Mouse (Mus musculus) CH12F3 (cell line): ENCODE results near the gene Thada.
"Not testable (repeated sequence)": the region's sequence is repeated elsewhere in the genome, so short reads cannot be mapped to it uniquely, and the experiment has no call there.

Experiments
- in situ Hi-C: fragments of 300-500 bp; cut with MboI; formaldehyde crosslinking; loops from 2 replicates; pipeline ENCODE4 v1.14.3; 2020; ENCODE audit warnings: low sequenced_read_pairs

Thada gene

DNA sequence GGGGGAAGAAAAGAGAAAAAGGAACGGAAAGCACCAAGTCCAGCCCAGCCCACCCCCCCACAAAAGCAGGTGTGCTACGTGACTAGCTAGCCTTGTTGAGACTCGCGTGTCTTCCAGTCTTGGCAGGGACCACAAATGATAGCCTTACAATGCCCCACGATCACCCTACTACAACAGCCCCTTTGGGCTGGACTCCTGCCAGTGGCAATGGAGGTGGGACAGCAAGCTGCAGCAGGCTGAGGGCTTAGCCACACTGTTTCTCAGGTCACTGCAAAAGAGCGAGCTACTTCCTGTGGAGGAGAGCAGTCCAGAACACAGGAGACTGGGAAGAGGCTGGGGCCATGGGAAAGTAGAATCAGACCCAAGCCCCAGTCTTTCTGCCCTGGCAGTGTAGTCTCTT is 201.7 kb downstream of the Thada start:
- in situ Hi-C loops = no loop called here

DNA sequence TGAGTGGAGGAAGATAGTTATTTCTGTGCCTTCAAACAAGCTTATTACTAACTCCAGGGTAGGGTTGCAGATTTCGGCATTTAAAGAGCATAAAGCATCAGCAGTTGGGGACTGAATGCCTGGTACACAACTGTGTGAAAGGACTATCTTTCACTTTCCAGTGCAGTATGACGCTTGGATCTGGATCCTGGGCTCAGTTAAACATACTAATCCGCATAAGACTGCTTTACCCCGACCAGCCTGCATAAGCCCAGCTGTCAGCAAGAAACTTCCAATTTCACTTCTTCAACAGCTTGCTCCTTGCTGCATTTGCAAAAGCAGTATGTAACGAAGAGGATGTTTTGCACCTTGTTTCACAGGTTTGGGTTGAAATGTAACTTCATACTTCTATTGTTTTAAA is 202.4 kb downstream of the Thada start:
- in situ Hi-C loops = no loop called here

DNA sequence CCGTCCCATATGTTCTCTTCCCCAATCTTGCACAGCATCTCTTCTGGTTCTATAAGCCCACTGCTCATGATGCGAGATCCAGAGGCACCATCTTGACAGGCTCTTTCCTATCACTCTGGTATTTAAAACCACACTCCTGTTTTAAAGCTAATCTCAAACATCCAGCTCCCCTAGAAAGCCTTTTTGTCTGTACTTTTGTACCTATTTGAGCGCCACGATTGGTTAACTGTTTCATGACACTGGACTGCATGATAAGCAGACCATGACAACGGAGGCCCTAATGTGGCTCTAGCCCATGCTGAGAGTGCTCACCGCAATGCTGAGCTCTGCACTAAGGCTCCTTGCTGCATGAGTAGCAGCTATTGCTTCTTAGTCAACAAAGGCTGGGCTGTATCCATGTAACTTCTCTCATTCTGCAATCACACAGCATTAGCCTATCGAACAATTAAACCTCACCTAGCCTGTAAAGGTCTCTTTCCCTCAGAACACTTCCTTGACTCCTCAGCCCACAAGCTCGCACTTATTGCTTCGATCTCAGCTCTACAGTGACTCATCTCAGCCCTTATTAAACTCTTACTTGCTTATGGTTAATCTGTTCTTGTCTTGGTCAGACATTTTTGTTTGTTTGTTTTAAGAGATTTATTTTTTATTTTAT is 203.6 kb downstream of the Thada start:
- in situ Hi-C loops = no loop called here

DNA sequence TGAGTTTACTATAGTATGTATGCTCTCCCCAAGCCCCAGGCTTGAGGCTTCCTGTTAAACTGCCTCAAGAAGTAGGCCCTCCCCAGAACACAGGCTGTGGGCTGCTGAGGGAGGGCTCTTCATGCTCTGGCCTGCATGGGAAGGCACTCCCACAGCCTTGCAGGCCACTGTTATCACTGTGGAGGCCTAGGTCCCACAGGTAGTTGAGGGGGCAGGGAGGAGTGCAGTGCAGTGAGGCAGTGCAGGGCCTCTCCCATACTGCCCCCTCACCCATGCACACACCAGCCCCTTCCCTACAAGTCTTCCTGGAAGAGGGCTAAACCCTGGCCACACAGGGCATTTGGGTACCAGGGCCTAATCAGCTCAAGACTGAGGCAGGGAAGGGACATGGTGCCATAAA is 205.0 kb downstream of the Thada start:
- in situ Hi-C loops = no loop called here

DNA sequence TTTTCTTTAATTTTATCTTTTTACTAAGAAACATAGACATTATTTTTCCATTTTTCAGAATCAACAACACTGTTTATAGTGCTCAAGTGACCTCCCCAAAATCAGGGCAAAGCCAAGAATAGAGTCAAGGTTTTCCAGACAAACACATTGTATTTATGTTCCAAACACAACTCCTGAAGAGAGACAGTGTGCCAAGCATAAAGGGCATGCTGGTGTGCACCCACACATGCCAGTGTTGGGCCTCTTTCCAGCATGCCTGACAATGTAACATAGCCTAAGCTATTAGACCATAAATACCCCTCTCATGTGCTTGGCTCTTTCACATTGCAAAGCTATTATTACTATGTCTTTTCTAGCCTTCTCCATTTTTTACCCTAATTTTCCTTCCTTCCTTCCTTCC is 205.8 kb downstream of the Thada start:
- in situ Hi-C loops = no loop called here

DNA sequence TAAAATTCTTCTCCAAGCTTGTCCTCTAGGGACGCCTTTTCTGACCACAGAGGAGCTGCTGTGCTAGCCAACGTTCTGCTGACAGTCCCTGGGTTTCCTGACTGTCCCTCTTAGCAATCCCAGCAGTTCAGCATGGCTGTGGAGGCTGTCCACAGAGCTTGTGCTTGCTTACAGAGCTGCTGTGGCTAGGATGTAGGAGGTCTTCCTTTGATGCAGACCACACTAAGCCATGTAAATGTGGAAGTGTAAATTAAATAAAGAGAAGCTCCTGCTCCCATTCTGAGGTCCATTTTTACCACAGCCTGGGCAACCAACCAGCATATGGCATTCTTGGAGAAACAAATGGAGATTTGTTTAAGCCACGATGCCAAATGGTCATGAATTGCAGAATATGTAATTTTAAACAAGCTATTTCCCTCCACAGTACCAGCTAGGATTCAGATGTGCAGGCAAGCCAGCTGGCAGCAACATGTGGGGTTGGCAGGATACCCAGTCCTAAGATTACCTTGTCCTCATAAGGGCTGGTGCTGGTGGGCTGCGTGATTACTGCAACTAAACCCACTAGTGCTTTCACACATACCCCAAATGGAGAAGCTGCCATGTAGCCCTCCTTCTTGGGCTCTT is 207.3 kb downstream of the Thada start:
- in situ Hi-C loops = no loop called here

DNA sequence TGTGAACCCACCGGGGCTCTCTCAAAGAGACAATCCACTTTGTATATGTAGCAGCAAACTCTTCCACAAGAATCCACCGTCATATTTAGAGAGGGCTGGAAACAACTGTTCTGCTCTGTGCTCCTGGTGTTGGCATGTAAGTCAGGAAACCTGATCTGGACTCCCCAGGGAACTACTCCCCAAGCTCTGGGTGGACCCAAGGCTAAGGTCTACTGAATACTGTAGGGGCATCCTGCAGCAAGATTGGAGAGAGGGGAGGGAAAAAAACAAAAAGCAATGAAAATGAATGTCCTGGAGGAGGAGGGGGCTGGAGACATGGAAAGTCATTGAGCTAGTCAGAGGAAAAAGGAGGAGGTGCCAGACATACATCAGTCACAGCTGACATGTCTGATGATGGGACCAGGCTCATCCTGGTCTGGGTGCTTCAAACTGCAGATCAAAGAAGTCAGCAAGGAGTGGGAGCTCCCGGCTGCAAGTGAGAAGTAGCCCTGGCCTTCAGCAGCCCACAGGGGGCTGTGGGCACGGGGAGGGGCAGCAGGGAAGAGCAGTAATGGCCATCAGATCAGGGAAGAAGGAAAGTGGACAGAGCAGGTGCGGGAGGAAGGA is 208.0 kb downstream of the Thada start:
- in situ Hi-C loops = no loop called here

DNA sequence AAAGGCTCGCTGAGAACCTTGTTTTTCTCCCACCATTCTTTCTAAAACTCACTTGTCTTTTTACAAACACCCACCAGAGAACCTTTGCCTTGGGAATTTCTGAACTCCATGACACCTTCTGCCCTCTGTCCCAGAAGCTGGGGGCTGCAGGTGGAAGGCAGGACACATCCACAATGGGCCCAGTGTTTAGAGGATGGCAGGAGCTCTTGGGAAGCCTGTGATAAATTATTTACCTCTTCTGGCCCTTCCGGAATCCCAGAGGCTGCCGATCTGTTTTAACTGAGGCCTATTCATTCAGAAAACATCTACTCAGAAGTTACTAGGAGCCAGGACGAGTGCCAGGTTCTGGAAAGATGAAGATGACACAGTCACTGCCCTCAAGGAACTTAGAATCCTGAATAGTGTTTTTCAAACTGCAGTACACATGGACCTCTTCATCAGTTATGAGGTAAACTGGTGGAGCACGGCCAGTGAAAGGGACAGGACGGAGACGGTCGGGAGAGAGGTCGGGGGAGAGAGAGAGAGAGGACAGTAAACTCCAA is 209.7 kb downstream of the Thada start:
- in situ Hi-C loops = no loop called here

DNA sequence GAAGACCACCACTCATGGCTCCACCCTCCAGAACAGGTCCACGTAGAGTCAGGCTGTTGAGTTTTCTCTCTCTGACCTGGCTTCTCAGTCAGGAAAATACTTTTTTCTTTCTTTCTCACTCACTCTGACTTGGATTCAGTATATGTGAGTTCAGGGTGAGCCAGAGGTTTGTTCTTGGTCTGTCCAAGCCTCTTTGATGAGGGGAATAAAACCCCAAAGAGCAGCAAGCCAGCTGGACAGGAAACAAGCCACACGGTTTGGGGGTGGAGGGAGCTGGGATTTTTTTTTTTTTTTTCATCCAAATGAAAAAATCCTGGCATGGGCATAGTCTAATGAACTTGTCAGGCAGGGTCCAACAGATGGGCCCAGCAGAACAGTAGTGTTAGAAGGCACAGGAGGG is 210.2 kb downstream of the Thada start:
- in situ Hi-C loops = no loop called here

DNA sequence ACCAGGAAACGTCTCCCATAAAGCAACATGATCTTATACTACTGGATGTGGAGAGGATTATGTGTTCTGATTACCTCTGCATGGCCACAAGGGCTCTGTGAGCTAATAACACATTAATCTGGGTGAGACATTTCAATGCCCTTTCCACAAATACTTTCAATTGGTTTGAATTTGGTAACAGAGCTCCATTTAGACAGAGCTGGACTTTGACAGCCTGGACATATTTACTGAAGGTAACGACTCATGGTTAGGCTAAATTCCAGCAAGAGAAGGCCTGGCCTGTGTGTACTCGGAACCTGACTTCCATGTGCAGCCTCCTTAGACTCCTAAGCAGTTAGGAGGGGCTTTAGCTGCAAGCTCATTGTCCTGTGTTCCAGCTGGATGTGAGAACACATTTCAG is 214.6 kb downstream of the Thada start:
- in situ Hi-C loops = no loop called here

DNA sequence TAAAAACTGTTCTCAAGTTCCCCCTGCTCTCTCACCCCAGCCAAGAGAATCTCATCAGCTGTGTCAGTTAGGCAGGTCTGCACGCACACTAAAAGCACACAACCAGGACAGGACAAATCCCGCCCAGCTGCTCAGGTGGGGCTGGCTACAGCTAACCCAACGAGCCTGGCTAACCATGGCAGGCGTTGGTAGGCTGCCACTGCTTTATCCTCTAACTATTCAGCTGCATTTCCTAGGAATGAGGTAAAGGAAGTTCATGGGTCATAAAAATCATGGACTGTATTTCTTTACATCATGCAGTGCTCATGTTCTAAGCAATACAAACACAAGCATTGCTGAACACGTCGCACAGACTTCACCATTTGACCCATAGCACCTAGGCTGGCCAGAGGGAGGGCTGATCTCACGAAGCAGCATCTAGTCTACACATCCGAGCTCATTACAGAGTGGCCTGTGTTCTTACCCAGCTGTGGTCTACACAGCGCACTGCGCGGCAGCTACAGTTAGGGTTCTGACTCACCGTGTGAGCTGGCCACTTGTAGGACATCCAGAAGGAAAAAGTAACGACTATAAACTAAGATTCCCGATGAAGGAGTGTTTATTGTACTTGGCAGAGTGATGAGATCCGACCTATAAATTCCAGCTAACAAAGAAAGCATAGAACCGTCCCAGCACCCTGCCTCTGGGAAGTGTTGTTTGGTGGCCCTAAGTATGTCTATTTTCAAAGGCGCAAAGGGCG is 221.7 kb downstream of the Thada start:
- in situ Hi-C loops = no loop called here

DNA sequence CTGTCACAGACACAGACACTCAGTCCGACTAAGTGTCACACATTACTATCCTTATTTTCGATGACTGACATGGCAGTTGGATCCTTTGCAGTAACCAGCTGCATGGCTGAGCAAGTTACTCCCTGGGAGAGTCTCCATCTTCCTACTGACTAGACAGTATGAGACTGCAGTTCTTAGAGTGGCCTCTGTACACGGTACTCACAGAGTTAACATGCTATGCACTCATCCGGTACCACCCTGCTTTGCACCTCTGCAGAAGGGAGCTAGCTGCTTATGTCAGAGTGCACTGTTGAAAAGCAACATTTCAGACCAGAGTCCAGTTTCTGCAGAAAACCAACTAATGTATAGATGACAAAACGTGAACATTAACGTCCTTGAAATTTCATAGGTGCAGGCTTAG is 222.2 kb downstream of the Thada start:
- in situ Hi-C loops = no loop called here

DNA sequence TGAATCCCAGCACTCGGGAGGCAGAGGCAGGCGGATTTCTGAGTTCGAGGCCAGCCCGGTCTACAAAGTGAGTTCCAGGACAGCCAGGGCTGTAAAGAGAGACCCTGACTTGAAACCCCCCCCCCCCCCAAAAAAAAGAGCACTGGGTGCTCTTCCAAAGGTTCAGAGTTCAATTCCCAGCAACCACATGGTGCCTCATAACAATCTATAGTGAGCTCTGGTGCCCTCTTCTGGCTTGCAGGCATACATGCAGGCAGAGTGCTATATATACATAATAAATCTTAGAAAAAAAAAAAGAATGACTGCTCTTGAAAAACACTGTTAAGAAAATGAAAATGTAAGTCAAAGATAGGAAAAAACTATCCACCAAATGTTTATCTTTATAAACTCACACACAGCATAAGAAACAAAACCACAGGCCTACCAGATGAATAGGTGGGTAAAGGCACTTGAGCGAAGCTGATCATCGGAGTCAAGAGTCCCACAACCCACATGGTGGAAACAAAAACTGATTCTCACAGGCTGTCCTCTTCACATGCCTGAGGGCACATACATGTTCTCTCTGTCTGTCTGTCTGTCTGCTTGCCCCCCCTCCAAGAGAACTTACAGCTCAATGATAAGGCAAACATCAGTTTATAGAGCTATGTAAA is 224.6 kb downstream of the Thada start:
- in situ Hi-C loops = no loop called here

DNA sequence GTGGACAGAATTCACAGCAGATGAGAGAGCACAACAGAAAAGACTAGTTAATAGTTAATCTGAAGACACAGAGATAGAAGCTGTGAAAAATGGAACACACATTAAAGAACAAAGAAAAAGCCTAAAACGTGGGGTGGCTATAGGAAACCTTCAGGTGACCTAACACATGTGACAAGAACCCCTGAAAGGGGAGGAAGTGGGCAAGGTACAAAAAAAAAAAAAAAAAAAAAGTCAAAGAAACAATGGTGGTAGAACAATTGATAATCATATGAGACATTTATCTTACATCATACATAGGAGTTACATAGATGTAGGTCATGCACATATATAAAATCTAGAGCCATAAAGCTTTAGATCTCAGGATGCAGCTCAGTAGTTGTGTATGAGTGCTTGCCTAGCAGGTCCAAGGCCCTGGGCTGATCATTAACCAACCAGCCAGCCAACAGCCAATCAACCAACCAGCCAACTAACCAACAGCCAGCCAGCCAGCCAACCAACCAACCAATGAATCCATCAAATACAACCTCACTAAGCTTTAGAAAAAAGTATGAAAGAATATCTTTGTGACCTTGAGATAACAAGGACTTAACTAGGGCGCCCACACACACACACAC is 226.2 kb downstream of the Thada start:
- in situ Hi-C loops = no loop called here

DNA sequence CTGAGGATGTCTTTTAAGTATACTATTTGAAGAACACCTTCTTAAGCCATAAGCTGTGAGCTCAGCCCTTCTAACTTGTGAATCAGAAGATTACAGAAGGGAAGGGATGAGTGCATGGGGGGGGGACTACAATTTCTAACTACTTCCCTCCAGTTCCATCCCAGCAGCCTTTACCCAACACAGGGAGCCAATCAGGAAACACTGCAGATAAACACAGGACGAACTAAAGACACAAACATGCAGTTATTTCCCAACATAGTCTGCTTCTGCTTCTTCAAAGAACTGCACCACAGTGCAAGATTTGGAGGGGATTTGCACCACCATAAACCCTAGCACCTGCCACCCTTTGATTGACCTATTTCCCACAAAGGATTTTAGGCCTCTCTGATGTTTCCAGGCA is 227.8 kb downstream of the Thada start:
- in situ Hi-C loops = no loop called here

DNA sequence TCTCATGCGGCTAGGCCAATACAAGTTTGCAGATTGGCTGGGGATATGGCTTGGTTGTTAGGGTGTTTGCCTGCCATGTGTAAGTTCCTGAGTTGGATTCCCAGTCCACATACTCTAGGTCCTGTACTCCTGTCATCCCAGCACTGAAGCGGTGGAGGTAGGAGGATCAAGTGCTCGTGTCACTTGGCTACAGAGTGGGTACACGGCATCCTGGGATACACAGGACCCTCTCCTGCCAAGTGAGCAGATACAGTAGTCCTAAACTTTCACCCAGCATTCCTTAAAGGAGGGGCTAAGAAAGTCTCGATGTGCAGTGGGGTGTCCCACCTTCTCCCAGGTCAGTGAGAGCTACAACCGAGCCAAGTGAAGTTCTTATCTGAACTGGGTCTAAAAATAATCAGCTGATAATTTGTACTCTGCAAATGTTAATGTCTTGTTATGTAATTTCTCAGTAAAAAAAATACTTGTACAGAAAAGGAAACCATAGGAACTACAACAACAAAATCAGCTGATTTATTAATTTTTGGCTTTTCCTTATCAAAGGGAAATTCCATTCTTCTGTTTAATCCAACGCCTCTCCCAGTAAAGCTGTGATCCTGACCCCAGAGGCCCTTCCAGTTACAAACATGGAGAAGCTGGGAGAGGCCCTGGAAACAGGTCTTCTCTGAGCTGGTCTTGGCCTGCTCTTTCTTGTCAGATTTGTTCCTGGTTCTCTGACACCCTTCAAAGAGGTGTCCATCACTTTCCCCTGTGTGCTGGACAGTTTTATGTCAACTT is 229.0 kb downstream of the Thada start:
- in situ Hi-C loops = no loop called here

DNA sequence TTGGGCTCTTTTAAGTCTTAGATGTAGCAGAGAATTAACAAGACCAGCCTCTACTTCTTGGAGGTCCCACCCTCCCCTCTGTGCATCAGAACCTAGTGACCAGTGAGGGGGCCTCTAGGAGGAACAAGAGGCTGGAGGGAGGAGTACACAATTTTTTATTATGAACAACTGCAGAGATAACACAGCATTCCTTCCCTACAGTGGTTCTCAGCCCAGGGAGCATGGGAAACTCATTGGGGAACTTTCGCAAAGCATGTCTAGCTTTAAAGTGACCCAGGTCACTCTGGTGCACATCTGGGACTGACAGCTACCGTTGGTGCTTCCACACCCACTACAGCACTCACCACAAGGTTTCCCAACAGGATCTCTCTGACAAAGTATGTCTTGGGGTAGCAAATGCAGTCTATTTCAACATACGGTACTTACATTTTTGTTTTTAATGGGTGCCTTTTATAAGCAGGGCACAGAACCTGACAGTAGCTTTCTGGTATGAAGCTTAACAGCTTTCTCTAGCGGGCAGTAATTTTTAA is 230.5 kb downstream of the Thada start:
- in situ Hi-C loops = no loop called here

DNA sequence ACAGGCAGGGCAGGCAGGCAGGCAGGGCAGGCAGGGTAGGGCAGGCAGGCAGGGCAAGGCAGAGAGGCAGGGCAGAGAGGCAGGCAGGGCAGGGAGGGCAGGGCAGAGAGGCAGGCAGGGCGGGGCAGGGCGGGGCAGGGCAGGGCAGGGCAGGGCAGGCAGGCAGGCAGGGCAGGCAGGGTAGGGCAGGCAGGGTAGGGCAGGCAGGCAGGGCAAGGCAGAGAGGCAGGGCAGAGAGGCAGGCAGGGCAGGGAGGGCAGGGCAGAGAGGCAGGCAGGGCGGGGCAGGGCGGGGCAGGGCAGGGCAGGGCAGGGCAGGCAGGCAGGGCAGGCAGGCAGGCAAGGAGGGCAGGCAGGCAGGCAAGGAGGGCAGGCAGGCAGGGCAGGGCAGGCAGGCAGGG is 231.2 kb downstream of the Thada start:
- in situ Hi-C loops = not testable (repeated sequence)

DNA sequence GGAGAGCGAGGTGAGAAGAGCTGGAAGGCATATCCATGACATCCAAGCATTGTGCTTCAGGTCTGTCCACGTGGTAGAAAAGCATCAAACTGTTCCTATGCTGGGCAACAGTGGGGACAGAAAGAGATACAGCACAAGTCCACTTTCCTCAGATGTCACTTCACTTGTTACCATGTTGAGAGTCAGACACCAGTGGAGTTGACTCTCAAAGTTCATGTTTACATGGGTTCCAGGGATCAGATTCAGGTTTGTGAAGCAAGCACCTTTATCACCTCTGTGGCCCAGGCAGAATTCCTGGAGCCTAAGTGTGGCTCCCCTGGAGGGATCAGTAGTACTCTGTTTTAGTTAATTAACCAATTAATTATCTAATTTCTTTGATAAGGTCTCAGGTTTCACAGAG is 232.2 kb downstream of the Thada start:
- in situ Hi-C loops = no loop called here

DNA sequence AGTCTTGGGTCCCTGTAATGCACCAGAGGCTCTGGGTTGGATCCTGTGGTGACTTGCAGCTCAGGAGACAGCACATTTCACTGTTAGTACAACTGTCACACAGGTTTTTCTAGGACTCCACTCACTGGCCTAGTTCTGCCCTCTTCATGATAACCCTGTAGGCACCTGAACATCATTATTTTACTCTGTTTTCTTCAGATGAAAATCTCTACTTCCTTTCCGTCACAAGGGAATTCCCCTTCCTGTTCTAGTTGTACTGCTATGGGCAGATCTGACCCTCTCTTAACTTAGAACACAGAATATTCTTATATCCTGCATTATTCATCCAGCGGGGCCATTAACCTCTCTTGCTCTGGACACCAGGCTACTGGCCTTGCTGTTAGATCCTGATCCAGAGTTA is 234.6 kb downstream of the Thada start:
- in situ Hi-C loops = no loop called here
